Mouse (Mus musculus) heart, postnatal 0 days (tissue): ENCODE results near the gene Cwc25.

Source experiments
- CTCF ChIP-seq: IDR thresholded peaks from 2 replicates; pipeline ENCODE4 v1.5.1; 2016; ENCODE audit warnings: antibody characterized with exemption, control low read depth, low read depth
- EP300 ChIP-seq: IDR thresholded peaks from 2 replicates; pipeline ENCODE4 v1.6.1; 2016; ENCODE audit warnings: antibody characterized with exemption, low read depth

DNA sequence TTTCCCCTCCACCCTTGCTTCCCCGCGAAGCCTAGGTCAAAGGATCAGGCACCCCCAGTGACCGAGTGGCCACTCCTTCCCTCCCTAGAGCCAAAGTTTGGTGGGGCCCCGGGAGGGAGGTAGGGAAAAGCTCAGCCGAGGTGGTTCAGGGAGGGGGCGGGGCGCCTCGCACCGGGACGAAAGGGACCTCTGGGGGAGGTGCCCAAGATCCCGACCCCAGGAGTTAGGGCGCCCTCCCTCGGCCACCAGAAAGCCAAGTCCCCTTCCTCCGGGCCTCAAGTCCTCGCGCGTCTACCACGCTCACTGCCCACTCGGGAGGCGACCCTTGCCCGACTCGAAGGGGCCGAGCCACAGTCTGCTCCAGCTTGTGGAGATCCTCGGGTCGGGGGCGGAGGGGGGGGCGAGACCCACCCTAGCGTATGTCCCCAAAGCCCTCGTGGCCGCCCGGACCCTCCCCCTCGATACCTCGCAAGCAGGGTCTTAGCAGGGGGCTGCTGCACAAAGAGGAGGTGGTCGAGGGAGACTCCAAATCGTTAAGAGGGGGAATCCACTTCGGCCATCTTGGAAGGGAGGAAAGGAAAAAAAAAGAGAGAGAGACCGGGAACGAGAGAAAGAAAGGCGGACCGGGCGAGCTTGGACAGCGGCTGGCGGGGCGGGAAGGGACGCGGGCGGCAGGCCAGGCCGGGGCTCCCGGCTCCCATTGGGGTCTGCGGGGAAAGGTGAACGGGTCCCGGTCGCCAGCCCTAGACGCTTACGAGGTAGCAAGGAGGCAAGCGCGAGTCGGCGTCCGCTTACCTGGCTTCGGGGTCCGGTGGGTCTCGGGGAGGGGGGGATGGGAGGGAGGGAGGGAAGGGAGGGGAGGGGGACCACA, 67.4 kb downstream of the Cwc25 start:
- TF ChIP-seq CTCF, result peak; percentile 35
- peak; percentile 65 for TF ChIP-seq EP300
